Mouse (Mus musculus): ENCODE data around the gene Zcchc14.

DNA sequence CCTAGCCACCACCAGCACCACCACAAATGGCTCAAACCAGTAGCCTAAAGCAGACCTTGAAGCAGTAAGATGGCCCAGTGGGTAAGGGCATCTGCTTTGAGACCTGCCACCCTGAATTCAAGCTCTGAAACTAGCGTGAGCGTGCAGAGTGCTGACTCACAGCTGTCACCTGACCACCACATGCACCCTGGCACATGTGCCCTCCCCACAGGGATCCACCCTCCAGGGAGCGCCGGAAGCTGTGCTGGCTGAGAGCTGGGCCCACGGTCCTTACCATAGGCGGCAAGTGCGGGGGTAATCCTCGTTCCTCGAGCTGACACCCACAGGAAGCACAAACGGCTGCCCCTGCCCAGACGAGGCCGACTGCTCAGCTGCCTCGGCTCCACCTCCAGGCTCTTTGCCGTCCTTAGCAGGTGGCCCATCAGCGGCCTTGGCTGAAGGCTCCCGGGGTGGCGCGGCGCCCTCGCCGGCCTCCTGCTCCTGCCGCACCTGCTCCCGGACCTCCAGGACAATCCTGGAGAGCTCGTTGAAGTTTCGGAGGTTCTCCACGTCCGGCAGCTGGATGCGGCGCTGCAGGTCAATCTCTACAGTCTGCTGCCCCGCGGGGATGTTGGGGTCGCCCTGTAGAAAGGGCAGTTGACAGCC lies 98.7 kb downstream of the Zcchc14 start:
- TF ChIP-seq CTCF (IDR thresholded peaks at IDR 0.05; ENCODE audit: borderline replicate concordance, insufficient read depth, low read depth, low read length) (no peak), POLR2A (IDR thresholded peaks at IDR 0.05; ENCODE audit: borderline replicate concordance, insufficient read depth, low read length) (no peak)
